Mouse (Mus musculus) E14TG2a.4 (cell line): Measurements from ENCODE around the gene Myo1e.

ENCODE experiments used
- CTCF ChIP-seq: conservative IDR thresholded peaks from 2 replicates; pipeline ENCODE4 v1.5.1; 2014; ENCODE audit warnings: low read length
- NANOG ChIP-seq: IDR thresholded peaks from 2 replicates; pipeline ENCODE4 v1.6.1; 2014; ENCODE audit warnings: borderline replicate concordance, low read length, mixed read lengths
- POU5F1 ChIP-seq: IDR thresholded peaks from 2 replicates; pipeline ENCODE4 v1.6.1; 2014; ENCODE audit warnings: low read length, borderline replicate concordance

GRCm38 (mm10) chr9:70267108-70267507 is 60.0 kb downstream of the Myo1e start:
- TF ChIP-seq CTCF (no peak), NANOG (no peak), POU5F1 (no peak)
